Mouse (Mus musculus): Measurements from ENCODE around the gene Socs4.
A peak's percentile ranks its signal among the peaks of the same experiment; 100 is the strongest.

Gene Socs4

DNA sequence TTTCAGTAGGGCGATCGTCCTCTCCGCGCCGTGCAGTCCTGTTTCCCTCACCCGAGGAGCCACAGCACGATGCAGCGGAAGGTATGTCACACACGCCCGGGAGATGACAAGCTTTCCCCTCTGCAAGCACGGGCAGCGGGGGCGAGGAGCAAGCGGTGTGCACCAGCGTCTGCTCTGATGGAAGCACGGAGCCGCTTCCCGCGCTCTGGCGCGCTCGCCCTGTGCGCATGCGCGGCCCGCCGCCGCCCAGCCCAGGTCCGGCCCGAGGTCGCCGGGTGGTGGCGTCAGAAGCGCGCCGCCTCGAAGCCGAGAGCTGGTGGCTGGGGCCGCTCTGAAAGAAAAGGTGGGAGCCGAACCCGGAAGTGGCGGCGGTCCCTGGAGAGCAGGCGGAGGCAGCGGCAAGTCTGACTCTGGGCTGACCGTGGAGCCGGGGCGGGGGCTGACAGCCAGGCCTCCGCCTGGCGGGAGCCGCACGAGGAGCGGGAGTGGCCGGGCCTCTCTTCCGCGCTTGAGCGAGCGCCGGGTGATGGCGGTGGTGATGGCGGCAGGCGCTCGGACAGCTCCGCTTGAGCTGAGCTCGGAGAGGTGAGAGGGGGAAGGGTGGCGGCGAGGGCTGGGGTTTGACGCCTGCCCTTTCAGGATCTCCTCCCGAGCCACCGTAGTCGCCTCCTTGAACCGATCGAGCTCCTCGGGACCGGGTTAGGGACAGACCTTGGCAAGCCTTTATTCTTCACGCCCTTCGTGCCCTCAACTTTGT is at the start of gene Socs4, which contains the start of gene Wdhd1:
Gene Socs4 (plus strand): TSS at position 295 of the 757 bp plus-strand sequence.
Gene Wdhd1 (minus strand): TSS at position 221 of the 757 bp plus-strand sequence.
- DNase-seq, result peak; percentile 96

GRCm38 (mm10) chr14:47229796-47230376 is 46.8 kb upstream of the Socs4 start:
- DNase-seq, result no peak

DNA sequence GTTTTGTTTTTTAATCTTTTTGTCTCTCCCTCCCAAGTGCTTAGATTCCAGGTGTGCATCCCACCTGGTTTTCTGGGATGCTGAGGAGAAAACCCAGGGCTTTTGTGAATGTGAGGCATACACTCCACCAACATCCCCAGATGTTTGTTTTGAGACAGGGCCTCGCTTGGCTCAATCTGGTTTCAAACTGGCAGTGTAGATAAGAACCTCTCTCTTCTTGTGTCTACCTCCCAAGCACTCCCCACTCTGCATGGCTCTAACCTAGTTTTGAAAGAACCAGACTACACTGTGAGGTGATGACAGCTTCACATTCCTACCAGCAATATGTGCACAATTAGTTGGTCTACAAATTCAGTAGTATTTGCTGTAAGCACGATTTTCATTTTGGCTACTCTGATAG is 43.1 kb upstream of the Socs4 start:
- peak; percentile 60 for DNase-seq

DNA sequence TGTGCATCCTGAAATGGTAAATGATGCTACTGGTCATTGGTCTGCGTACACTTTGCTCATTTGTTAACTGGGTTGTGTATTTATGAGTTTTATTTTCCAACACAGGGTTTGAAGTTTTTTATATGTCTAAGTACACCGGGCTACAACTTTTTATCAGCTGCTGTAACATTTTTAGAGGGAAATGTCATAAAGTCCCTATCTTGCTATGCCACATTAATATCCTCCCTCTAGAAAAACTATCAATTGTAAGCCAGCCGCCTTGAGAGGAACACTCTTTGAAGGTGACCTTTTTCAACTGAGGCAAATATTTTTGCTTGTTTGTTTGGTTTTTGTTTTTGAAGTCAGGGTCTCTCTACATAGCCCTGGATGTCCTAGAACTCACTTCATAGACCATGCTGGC is 42.7 kb upstream of the Socs4 start:
- no peak for DNase-seq

- no peak for DNase-seq
These were observed 42.0 kb upstream of the Socs4 start for GRCm38 (mm10) chr14:47234526-47235250.

DNA sequence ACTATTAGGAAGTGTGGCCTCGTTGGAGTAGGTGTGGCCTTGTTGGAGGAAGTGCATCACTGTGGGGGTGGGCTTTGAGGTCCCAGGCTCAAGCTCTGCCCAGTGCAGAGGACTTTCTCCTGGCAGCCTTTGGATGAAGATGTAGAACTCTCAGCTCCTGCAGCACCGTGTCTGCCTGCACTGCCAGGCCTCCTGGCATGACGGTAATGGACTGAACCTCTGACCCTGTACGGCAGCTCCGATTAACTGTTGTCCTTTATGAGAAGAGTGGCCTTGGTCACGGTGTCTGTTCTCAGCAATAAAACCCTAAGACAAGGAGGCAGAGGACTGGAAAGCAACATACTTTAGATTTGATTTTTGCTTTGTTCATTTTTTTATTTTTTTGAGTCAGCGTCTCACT is 40.2 kb upstream of the Socs4 start:
- DNase-seq, result no peak

GRCm38 (mm10) chr14:47237286-47237685 is 39.4 kb upstream of the Socs4 start:
- DNase-seq, result no peak

GRCm38 (mm10) chr14:47240600-47240999 is 36.1 kb upstream of the Socs4 start:
- DNase-seq, result peak; percentile 83

DNA sequence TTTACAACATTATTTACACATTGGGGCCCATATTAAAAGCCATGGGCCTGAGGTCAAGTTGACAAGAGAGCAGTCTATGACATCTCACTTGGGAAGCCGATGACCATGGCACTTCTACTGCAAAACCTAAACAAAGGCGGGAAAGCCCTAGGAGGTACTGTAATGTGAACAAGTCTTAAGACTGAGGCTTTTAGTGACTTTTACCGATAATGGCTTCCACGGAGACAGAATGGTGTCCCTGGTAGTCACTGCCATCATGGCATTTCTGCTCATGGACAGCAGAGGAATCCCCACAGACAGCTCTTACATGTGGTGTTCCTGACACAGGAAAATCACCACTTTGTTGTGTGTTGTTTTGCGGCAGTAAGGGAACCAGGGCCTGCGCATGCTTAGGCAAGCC is 35.7 kb upstream of the Socs4 start:
- DNase-seq, result peak; percentile 10

DNA sequence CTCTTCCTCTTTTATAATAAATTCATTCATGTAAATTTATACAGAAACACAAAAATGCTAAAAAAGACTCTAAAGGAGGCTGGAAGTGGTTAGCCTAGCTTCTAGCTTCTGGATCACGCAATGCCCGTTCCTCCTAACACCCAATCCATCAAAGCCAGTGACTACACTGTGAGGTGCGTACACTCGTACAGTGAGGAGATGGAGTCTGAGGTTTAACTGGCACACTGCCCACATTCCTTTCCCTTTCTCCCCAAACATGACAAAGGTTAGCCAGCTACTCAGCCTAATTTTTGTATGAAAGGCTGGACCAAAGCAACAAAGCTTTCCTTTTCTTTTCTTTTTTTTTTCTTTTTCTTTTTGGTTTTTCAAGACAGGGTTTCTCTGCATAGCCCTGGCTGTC is 34.0 kb upstream of the Socs4 start:
- DNase-seq, result no peak

- DNase-seq, result no peak
These were observed 26.9 kb upstream of the Socs4 start for GRCm38 (mm10) chr14:47249839-47250238.

- DNase-seq, result no peak
These were observed 11.9 kb upstream of the Socs4 start for GRCm38 (mm10) chr14:47264866-47265265.

- no peak for DNase-seq
These were observed 10.9 kb upstream of the Socs4 start for GRCm38 (mm10) chr14:47265829-47266228.

DNA sequence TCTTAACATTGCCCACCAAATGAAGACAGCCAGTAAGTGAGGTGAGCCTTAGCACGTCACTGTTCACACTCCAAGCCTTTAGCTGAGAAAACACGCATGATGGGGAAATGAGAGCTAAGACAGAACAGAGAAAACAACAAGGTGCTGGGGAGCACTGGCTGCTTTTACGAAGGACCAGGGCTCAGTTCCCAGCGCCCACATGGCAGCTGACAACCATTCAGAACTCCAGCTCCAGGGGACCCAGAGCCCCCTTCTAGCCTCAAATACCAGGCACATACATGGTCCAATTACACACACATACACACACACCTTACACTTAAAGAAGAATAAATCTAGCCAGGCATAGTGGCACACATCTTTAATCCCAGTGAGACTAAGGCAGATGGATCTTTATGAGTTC is 7.7 kb upstream of the Socs4 start:
- no peak for DNase-seq

- no peak for DNase-seq
These were observed 7.0 kb upstream of the Socs4 start for GRCm38 (mm10) chr14:47269706-47270105.

DNA sequence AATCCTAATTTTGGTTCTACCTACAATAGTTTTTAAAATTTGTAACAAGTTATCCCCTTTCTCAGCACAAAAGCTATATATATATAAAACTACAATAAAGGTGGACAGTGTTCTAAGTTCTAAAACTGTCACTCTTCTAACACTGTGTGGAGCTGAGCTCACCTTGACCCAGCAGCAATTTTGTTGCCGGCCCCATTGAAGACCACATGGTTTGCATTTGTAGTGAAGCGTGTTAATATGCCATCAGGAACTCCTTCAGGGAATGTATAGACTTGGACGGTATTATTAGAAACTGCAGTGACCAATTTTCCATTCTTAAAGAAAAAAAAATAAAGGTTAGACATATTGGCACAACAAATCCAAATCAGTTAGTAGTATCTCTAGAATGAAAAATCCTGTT is 3.0 kb upstream of the Socs4 start:
- DNase-seq, result no peak

DNA sequence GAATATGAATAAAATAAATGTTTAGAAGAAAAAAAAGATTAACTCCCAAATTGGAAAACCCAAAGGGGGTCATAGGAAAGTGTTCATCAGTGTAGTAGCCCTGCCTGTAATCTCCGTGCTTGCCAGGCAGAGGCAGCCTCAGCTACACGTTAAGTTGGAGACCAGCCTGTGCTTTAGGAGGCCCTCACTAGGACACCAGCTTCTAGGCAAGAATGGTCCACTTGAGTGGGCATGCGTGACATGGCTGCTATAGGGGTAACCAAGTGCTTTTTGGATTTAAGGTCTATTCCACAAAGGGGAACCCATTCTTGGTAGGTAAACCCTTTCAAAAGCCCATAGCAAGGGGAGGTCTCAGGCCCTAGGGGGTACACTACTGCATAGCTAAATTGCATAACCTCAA is 1.3 kb upstream of the Socs4 start:
- DNase-seq, result peak; percentile 63

- peak; percentile 37 for DNase-seq
These were observed 611 bp upstream of the Socs4 start for GRCm38 (mm10) chr14:47276036-47276603.

DNA sequence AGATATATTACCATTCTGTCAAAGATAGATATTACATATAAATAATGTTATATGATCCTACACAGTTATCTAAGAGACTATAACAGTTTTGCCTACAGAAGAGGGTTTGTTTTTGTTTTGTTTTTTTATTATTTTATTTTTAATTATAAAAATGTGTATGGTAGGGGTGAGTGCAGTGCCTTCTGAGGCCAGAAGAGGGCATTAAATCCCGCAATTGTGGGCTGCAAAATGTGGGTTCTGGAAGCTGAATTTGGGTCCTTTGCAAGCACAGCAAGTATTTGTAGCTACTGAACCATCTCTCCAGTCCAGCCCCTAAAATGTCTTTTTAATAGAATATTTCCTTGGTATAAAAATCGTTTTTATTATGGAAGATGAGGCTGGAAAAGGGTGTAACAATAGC is 2.3 kb downstream of the Socs4 start:
- no peak for DNase-seq

- DNase-seq, result no peak
These were observed 4.8 kb downstream of the Socs4 start for GRCm38 (mm10) chr14:47281535-47281934.

DNA sequence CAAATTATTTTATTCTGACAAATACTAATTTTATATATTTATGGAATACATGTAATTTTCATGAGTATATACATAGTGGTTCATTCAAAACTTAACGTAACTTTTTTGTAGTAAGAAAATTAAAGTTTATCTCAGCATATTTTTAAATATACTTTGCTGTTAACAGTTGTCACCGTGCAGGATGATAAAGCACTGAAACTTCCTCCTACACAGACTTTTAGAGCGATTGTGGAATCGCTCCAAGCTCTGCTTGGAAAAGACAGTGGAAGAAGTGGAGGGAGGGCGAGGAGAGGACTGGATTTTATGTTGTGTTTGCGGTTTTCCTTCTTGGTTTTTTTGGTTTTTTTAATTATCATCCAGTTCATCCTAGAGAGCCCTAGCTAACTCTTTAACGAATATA is 6.8 kb downstream of the Socs4 start:
- no peak for DNase-seq

GRCm38 (mm10) chr14:47285271-47285670 is 8.5 kb downstream of the Socs4 start:
- DNase-seq, result no peak

DNA sequence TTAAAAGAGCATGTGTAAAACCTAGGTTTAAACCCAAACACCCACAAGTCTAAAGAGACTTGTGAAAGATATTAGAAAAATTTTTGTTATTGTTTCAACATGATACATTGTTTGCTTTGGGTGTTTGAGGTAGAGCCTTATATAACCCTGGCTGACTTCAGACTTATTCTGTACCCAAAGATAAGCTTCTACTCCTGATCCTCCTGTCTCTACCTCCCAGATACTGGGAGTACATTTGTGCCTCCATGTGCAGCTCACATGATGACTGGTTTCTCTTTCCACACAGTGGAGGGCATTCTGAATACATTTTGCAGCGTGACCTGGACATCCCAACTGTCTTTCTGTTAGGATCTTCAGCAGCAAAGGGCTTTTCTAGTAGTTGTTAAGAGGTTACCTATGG is 9.5 kb downstream of the Socs4 start:
- DNase-seq, result no peak

GRCm38 (mm10) chr14:47287021-47287420 is 10.3 kb downstream of the Socs4 start:
- DNase-seq, result no peak

Measured in liver (tissue).